Mouse (Mus musculus) kidney, adult 2 months (tissue): ENCODE measurements around the gene Cfap73.

Experiments
- CTCF ChIP-seq: fragments of 200-500 bp; conservative IDR thresholded peaks from 2 replicates; pipeline ENCODE4 v1.5.1; 2011; ENCODE audit warnings: low read depth, mild to moderate bottlenecking, control low read depth, low read length, moderate library complexity, mixed read lengths; ENCODE audit not compliant: insufficient read depth, insufficient read length
- POLR2A ChIP-seq: fragments of 200-500 bp; IDR thresholded peaks from one replicate; pipeline ENCODE4 v1.6.1; 2011; ENCODE audit warnings: low read depth, low read length, control low read depth

DNA sequence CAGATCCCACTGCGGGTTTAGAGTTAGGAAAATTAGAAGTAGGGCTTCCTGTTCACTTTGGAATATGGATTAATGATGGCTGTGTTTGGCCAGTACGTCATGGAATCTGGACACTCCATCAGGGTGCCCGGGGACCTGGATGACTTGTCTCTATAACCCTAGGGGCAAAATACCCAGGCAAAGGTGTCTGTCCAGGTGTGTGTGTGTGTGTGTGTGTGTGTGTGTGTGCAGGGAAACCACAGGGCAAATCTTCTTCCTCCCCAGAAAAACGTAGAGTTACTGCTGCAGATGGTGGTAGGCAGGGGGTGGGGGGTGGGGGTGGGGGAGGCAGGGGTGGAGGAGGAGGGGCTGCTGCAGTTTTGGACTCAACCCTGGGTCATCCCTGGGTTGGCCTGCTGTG lies 13.3 kb upstream of the Cfap73 start:
- TF ChIP-seq POLR2A (no peak), CTCF (no peak)
